Mouse (Mus musculus): ENCODE measurements at regions not wholly inside any gene's neighbourhood (a gene's known extent, or its start where the extent isn't known, plus 50 kb on each side); places are given as distances from the start of the nearest gene placed in this dataset.

GRCm38 (mm10) chr5:26355156-26355555 lies 97.7 kb downstream of the Gm7361 start:
- Histone ChIP-seq H3K9ac (ENCODE audit: control insufficient read depth, low read depth, low read length, poor library complexity, severe bottlenecking) (no peak overlapping the region), H3K79me2 (ENCODE audit: control insufficient read depth, insufficient read depth, low read length, poor library complexity) (no peaks in the 10 kb centered on the region), H3K4me1 (ENCODE audit: control insufficient read depth in 1 of 2, insufficient read depth in 2 of 2, low read length in 2 of 2) (no peaks in the 10 kb centered on the region), H3K9me3 (replicated peaks; ENCODE audit: insufficient read depth, low read length) (no peaks in the 10 kb centered on the region), H3K27me3 (ENCODE audit: control insufficient read depth in 1 of 2, insufficient read depth in 2 of 2, low read length in 2 of 2) (no peaks in the 10 kb centered on the region), H3K36me3 (ENCODE audit: control insufficient read depth in 1 of 2, insufficient read depth in 2 of 2, low read length in 2 of 2) (no peaks in the 10 kb centered on the region), H3K27ac (ENCODE audit: control insufficient read depth, low read depth, low read length) (no peak overlapping the region), H3K4me3 (ENCODE audit: control insufficient read depth in 1 of 2, insufficient read depth in 1 of 2, low read depth in 2 of 2, low read length in 2 of 2) (no peak overlapping the region)
- no peak for TF ChIP-seq NELFE (IDR thresholded peaks at IDR 0.05; ENCODE audit: low read depth, low read length)
- TF ChIP-seq BHLHE40 (IDR thresholded peaks at IDR 0.05; ENCODE audit: borderline replicate concordance, low read depth, low read length) = no peak
- no peak for TF ChIP-seq SMC3 (IDR thresholded peaks at IDR 0.05; ENCODE audit: low read depth, low read length)
- no peak for TF ChIP-seq NRF1 (IDR thresholded peaks at IDR 0.05; ENCODE audit: insufficient read depth, low read depth, low read length, poor library complexity, severe bottlenecking)
- no peak for TF ChIP-seq MAFK (IDR thresholded peaks at IDR 0.05; ENCODE audit: borderline replicate concordance, low read depth, low read length)
- no peak for TF ChIP-seq TCF12 (IDR thresholded peaks at IDR 0.05; ENCODE audit: low read depth, low read length)
- TF ChIP-seq RCOR1 (IDR thresholded peaks at IDR 0.05; ENCODE audit: low read depth, low read length) = no peak
- TF ChIP-seq USF2 (IDR thresholded peaks at IDR 0.05; ENCODE audit: borderline replicate concordance in 1 of 2, insufficient read depth in 1 of 2, low read depth in 1 of 2, low read length in 2 of 2) = no peak
- no peak for TF ChIP-seq ZMIZ1 (IDR thresholded peaks at IDR 0.05; ENCODE audit: low read depth, low read length)
- no peak for TF ChIP-seq CHD2 (IDR thresholded peaks at IDR 0.05; ENCODE audit: low read length)
- TF ChIP-seq ETS1 (IDR thresholded peaks at IDR 0.05; ENCODE audit: low read depth, low read length) = no peak
- no peak for TF ChIP-seq RAD21 (IDR thresholded peaks at IDR 0.05; ENCODE audit: low read depth, low read length)
- DNase-seq (ENCODE audit: low read depth, low spot score) = no peak

GRCm38 (mm10) chr5:26359082-26359481 lies 101.6 kb downstream of the Gm7361 start:
- Histone ChIP-seq H3K36me3 (ENCODE audit: control insufficient read depth in 1 of 2, insufficient read depth in 2 of 2, low read length in 2 of 2) (no peaks in the 10 kb centered on the region), H3K79me2 (ENCODE audit: control insufficient read depth, insufficient read depth, low read length, poor library complexity) (no peaks in the 10 kb centered on the region), H3K9me3 (replicated peaks; ENCODE audit: insufficient read depth, low read length) (no peaks in the 10 kb centered on the region), H3K4me3 (ENCODE audit: control insufficient read depth in 1 of 2, insufficient read depth in 1 of 2, low read depth in 2 of 2, low read length in 2 of 2) (no peak overlapping the region), H3K27me3 (ENCODE audit: control insufficient read depth in 1 of 2, insufficient read depth in 2 of 2, low read length in 2 of 2) (no peaks in the 10 kb centered on the region), H3K9ac (ENCODE audit: control insufficient read depth, low read depth, low read length, poor library complexity, severe bottlenecking) (no peak overlapping the region), H3K27ac (ENCODE audit: control insufficient read depth, low read depth, low read length) (no peak overlapping the region), H3K4me1 (ENCODE audit: control insufficient read depth in 1 of 2, insufficient read depth in 2 of 2, low read length in 2 of 2) (no peaks in the 10 kb centered on the region)
- DNase-seq (ENCODE audit: low read depth, low spot score) = no peak
- TF ChIP-seq CHD2 (IDR thresholded peaks at IDR 0.05; ENCODE audit: low read length) (no peak), UBTF (IDR thresholded peaks at IDR 0.05; ENCODE audit: borderline replicate concordance, insufficient read depth, low read depth, low read length) (no peak), MAZ (IDR thresholded peaks at IDR 0.05; ENCODE audit: low read depth, low read length) (no peak), CTCF (IDR thresholded peaks at IDR 0.05 in 2 of 3, conservative IDR thresholded peaks at IDR 0.05 in 1 of 3; ENCODE audit: control insufficient read depth in 1 of 3, insufficient read depth in 1 of 3, low read depth in 2 of 3, low read length in 3 of 3, poor library complexity in 1 of 3, severe bottlenecking in 1 of 3) (no peak), SIN3A (IDR thresholded peaks at IDR 0.05; ENCODE audit: low read length) (no peak), E2F4 (IDR thresholded peaks at IDR 0.05; ENCODE audit: borderline replicate concordance, low read depth, low read length) (no peak), USF1 (IDR thresholded peaks at IDR 0.05; ENCODE audit: low read depth, low read length) (no peak), TAL1 (IDR thresholded peaks at IDR 0.05; ENCODE audit: low read length) (no peak)
